Mouse (Mus musculus) neural tube, embryonic 12.5 days (tissue): ENCODE measurements around the gene Cypt3. TPM values are rescaled to one million over a fixed set of nuclear protein-coding genes. Genes with fewer than 3 reads are reported as not detected.

ENCODE experiments used
- ATAC-seq: fragments of 200-750 bp; cut with Nextera tagmentation; 2 replicates; pipeline ENCODE4 v1.8.0; 2017; ENCODE audit warnings: low read depth, mild to moderate bottlenecking, moderate TSS enrichment, moderate library complexity; ENCODE audit not compliant: low FRiP score
- H3K27ac ChIP-seq: fragments of 300-500 bp; sonication (generic); 2 replicates; pipeline ENCODE4 v1.5.1; 2016
- H3K27me3 ChIP-seq: fragments of 300-500 bp; sonication (generic); replicated peaks from 2 replicates; pipeline ENCODE4 v1.6.1; 2016; ENCODE audit warnings: mild to moderate bottlenecking
- H3K36me3 ChIP-seq: fragments of 300-500 bp; sonication (generic); 2 replicates; pipeline ENCODE4 v1.6.1; 2016; ENCODE audit warnings: mild to moderate bottlenecking
- H3K4me1 ChIP-seq: fragments of 300-500 bp; sonication (generic); 2 replicates; pipeline ENCODE4 v1.6.1; 2016
- H3K4me2 ChIP-seq: fragments of 300-500 bp; sonication (generic); replicated peaks from 2 replicates; pipeline ENCODE4 v1.6.1; 2016; ENCODE audit warnings: mild to moderate bottlenecking
- H3K4me3 ChIP-seq: fragments of 300-500 bp; sonication (generic); 2 replicates; pipeline ENCODE4 v1.5.1; 2016
- H3K9ac ChIP-seq: fragments of 300-500 bp; sonication (generic); 2 replicates; pipeline ENCODE4 v1.6.1; 2016; ENCODE audit warnings: mild to moderate bottlenecking
- H3K9me3 ChIP-seq: fragments of 300-500 bp; sonication (generic); 2 replicates; pipeline ENCODE4 v1.6.1; 2016; ENCODE audit warnings: mild to moderate bottlenecking
- WGBS: fragments of 180-500 bp; shearing (Covaris S2); methylation state at CpG from one replicate; pipeline ENCODE4 v1.1.7; 2016; 5-methylcytosine and 5-hydroxymethylcytosine counted together
- polyA plus RNA-seq: library from polyadenylated mRNA; unstranded; fragments of >200 nt; fragmentation: Nextera tagmentation; extraction: Ambion mirVana; gene quantifications from 2 replicates; pipeline ENCODE4 v1.2.1, GENCODE M21; 2016

The Cypt3 gene
- not detected in 2 replicates for polyA plus RNA-seq

DNA sequence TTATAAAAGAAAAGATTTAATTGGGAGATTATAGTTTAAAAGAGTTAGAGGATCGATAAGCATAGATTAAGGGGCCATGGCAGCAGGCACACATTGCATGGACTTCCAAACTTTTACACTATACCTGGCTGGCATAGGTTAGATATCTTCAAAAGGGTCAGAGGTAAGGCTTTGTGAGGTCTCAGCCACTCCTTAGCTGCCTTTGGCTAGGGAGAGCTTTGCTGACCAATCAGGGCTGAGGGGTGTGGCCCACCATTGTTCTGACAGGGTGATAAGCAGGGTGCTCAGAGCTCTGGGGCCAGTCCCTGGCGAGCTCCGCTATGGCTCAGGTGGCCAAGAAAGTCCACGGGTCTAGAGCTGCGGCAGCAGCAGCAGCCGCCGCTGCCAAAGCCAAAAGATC is at the start of gene Cypt3:
TSS of gene Cypt3 (plus strand) at position 301 of the 400 bp plus-strand sequence.
- Histone ChIP-seq H3K4me3 (no peak within 1 kb of the TSS), H3K4me2 (no peak within 1 kb of the TSS), H3K36me3 (no peaks in the 10 kb centered on the region), H3K9ac (no peak within 1 kb of the TSS), H3K27ac (no peak within 1 kb of the TSS), H3K4me1 (no peaks in the 10 kb centered on the region), H3K27me3 (no peaks in the 10 kb centered on the region), H3K9me3 (no peaks in the 10 kb centered on the region)
- 77% methylated on average over 7 of the region's 7 CpGs for WGBS
- no peak for ATAC-seq

DNA sequence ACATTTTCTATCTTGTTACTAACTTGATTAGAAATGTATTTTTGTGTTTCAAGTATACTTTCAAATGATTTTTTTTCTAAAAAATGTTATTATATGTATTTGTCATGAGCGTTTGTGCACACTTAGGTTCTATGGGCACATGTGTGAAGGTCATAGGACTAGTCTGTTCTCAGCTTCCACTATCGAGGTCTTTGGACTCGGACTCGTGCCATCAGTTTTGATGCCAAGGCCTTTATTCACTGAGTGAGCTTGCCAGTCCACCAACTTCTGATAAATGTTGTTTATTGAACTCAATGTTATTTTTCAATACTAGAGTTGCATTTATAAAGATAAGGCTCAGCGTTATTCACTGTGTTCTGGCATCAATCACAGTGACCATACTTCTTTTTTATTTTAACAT is 42.9 kb upstream of the Cypt3 start:
- no peaks in the 10 kb centered on the region for H3K36me3 ChIP-seq

GRCm38 (mm10) chrX:153528399-153528798 is 30.0 kb upstream of the Cypt3 start:
- WGBS = 15% methylated on average over 2 of the region's 2 CpGs
- no peak for ATAC-seq
- no peaks in the 10 kb centered on the region for H3K4me1 ChIP-seq

More for the DNA sequence above, 42.9 kb upstream of the Cypt3 start:
- no peak overlapping the region for H3K9ac ChIP-seq
- no peak overlapping the region for H3K27ac ChIP-seq
- no peaks in the 10 kb centered on the region for H3K9me3 ChIP-seq
- H3K27me3 ChIP-seq = no peaks in the 10 kb centered on the region
- no peak overlapping the region for H3K4me3 ChIP-seq
- H3K4me1 ChIP-seq = no peaks in the 10 kb centered on the region
- WGBS = 89% methylated on average over 5 of the region's 5 CpGs
- no peak for ATAC-seq
- H3K4me2 ChIP-seq = no peak overlapping the region

DNA sequence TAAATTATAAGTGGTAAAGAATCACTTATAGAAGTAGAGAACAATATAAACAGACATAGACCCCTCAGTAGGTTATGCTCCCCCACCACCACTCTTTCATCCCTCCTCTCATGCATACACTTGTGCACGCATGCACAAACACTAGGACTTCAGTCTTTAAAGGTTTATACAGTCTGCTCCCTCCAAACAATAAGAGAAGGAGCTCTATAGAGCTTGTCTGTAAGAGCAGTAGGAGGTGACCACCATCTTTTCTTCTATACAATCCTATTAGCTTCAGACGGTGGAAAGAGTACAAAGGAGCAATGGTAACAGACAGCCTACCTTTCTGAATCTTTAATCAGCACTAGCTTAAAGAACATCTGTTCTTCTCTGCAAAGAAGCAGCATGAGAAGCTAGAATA is 1.8 kb upstream of the Cypt3 start:
- ATAC-seq = no peak
- H3K9ac ChIP-seq = no peak overlapping the region

More at GRCm38 (mm10) chrX:153528399-153528798, 30.0 kb upstream of the Cypt3 start:
- Histone ChIP-seq H3K4me2 (no peak overlapping the region), H3K27me3 (no peaks in the 10 kb centered on the region), H3K4me3 (no peak overlapping the region), H3K9me3 (no peaks in the 10 kb centered on the region), H3K27ac (no peak overlapping the region), H3K9ac (no peak overlapping the region), H3K36me3 (no peaks in the 10 kb centered on the region)

DNA sequence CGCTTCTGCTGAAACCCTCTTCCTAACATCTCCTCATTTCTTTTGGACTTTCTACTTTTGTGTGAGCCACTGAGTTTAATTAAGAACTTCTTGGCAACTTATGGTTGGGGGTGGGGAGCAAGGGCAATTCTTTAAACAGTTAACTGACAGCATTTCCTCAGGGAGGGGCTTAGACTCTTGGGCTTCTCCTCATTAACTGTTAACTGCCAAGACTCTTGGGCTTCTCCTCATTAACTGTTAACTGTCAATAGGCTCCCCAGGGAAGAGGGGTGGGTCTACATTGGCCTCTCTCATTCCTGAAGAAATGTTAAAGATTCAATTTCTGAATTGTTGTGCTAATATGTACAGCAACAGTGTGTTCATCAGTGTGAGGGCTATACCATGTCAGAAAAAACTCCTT is 6.3 kb downstream of the Cypt3 start:
- H3K36me3 ChIP-seq = no peaks in the 10 kb centered on the region
- no peak overlapping the region for H3K4me2 ChIP-seq
- no peaks in the 10 kb centered on the region for H3K27me3 ChIP-seq
- 83% methylated on average over 1 of the region's 1 CpGs for WGBS
- no peak overlapping the region for H3K4me3 ChIP-seq
- no peak for ATAC-seq
- H3K9me3 ChIP-seq = no peaks in the 10 kb centered on the region
- H3K4me1 ChIP-seq = no peaks in the 10 kb centered on the region
- no peak overlapping the region for H3K27ac ChIP-seq
- H3K9ac ChIP-seq = no peak overlapping the region

More for the DNA sequence above, 1.8 kb upstream of the Cypt3 start:
- no peak overlapping the region for H3K27ac ChIP-seq
- no peaks in the 10 kb centered on the region for H3K36me3 ChIP-seq
- H3K9me3 ChIP-seq = no peaks in the 10 kb centered on the region
- H3K4me1 ChIP-seq = no peaks in the 10 kb centered on the region
- H3K27me3 ChIP-seq = no peaks in the 10 kb centered on the region
- no peak overlapping the region for H3K4me2 ChIP-seq
- 37% methylated on average over 2 of the region's 2 CpGs for WGBS
- H3K4me3 ChIP-seq = no peak overlapping the region

GRCm38 (mm10) chrX:153599583-153599982 is 41.2 kb downstream of the Cypt3 start:
- H3K9ac ChIP-seq = no peak overlapping the region
- ATAC-seq = no peak
- H3K4me1 ChIP-seq = no peaks in the 10 kb centered on the region
- H3K9me3 ChIP-seq = no peaks in the 10 kb centered on the region
- H3K27me3 ChIP-seq = no peaks in the 10 kb centered on the region
- no peak overlapping the region for H3K27ac ChIP-seq
- 65% methylated on average over 2 of the region's 2 CpGs for WGBS
- no peak overlapping the region for H3K4me3 ChIP-seq
- H3K36me3 ChIP-seq = no peaks in the 10 kb centered on the region
- no peak overlapping the region for H3K4me2 ChIP-seq

Other genes with a start within 250 kb of the Cypt3 start
- gene Ubqln2, start 60.4 kb upstream of the Cypt3 start, polyA plus RNA-seq = 42.8 and 42.9 TPM in 2 replicates
- 3.0 and 3.7 TPM in 2 replicates for gene Kctd12b, start 137.8 kb downstream of the Cypt3 start, polyA plus RNA-seq
- 74.8 and 83.5 TPM in 2 replicates for gene Nbdy, start 165.0 kb downstream of the Cypt3 start, polyA plus RNA-seq